Mouse (Mus musculus) T-helper 1 cell (primary cell): ENCODE measurements around the gene Fads3.

Experiments
- in situ Hi-C: fragments of 300-600 bp; cut with MboI, MseI; formaldehyde crosslinking; loops from one replicate; pipeline ENCODE4 v1.15.1; 2025; ENCODE audit warnings: high pct_unique_total_duplicates

Gene Fads3

DNA sequence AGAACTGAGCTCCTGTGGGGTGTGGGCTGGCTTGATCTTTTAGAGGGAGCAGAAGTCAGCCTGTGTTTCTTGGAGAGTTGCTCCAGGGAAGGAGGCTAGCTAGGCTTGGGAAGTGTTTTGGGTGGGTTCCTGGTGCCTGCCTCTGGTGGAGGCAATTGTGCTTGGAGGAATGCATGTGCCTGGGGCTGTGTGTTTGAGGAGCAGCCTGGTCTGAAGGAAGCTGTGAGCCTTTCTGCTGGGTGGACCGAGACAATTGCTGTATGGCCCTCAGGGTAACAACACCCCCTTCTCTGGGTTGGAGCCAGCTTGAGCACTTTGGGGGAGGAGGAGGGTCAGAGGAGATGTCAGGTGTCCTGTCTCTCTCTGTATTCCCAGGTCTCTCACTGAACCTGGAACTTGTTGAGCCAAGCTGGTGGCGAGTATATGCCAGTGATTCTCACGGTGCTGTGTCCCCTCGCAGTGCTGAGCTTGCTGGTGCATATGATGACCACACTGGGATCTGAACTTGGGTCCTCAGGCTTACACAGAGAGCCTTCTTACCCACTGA, 22.1 kb upstream of the Fads3 start:
- in situ Hi-C loops: no loop called here

DNA sequence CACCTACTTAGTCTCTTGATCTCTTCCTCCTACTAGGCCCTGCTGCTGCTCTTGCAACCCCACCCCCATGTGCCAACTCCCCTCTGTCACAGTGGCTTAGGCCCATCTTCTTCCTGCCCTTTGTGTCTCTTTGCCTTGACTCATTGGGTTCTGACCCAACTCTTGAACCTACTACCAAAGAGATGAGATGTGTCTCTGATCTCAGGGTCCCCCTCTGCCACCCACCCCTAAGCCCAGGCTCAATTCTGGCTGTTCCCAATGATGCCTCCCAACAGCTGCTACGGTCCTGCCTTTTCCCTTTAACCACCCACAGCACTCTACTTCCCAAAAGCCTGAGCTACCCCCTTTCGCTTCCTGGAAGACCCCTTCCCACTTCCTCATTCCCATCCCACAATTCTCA, 19.4 kb upstream of the Fads3 start:
- in situ Hi-C loops: no loop called here

DNA sequence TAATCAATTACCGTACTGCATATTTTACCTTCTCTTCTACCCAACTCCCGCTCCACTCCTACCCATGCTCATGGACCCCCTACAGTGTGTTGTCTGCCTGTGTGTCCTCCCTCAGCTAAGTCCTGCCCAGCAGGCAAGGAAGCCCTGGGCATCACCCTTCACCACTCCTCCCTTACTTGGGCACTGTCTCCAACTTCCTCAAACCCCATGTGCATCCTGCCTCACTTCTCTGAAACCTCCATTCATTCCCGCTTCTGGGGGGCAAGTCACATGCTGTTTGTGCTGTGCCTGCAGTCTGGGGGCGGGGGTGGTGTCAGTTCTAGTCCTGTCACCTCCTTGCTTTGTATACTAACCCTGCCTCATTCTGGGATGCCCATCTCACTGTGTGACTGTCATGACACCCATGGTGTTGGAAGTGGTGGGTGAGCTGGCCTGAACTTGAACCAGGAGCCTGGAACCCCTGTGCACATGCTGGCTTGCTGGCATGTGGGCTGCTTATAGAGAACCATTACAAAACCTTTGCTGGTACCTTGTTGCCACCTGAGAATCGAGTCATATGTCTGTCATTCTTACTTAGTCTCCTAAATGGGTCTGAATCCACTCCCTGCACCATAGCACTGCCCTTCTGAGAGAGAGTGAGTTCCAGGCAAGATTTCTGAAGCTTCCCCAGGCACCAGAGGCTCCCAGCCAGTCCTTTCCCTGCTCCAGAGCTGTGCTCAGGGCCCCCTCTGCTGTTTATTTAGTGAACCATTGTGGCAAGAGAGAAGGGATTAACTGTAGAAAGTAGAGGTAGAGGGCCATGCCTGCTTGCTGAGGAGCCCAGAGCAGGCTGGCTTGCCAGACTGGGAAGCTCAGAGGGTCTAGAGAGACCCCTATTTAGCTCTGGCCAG, 18.7 kb upstream of the Fads3 start:
- in situ Hi-C loops: no loop called here

DNA sequence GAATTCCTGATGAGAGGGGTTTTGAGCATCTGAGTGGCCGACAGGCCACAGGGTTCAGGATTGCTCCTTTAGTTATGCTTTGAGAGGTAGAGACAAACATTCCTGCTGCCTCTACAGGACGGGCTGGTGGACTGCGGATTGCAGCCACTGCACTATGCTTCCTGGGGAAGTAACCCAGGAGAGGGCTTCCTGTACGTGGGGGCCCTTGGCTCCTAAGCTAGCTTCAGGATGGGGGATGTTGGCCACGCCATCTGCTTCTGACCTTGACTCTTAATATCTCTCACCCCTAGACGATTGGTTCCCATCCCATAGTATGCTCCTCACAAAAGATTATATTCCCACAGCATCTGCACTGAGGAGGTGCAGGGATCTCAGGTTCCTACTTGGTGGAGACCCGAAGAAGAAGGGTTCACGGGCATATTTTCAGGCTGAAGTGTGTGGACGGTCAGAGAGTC, 18.0 kb upstream of the Fads3 start:
- in situ Hi-C loops: no loop called here

DNA sequence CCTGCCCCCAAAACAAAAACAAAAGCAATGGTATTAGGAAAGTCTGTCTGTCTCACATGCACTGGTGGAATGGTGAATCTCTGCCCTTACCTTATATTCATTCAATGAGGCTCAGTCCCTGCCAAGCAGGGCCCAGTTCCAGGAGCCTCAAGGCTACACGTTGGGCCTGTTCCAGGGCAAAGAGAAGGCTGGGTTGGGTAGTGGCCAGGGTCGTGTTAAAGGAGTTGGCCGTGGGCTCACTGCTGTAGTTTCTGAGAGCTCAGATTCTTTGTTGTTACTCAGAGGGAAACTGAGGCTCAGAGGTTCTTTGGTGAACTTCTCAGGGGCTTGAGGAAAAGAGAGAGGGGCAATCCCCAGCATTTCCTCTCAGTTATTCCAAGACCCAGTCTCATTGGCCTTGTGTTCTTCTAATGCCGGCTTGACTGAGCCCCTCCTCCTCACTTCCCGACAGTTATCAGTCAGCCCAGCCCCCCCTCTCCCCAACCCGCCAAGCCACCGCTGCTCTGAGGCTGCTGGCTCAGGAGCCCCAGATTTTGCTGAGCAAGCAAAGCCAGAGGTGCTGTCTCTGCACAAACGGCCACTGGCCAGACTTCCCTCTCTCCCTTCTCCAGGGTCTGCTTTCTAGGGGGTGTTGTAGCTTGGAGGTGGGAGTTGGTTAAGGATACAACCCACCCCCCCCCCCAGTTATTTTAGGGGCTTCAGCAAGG, 16.0 kb upstream of the Fads3 start:
- in situ Hi-C loops: no loop called here

DNA sequence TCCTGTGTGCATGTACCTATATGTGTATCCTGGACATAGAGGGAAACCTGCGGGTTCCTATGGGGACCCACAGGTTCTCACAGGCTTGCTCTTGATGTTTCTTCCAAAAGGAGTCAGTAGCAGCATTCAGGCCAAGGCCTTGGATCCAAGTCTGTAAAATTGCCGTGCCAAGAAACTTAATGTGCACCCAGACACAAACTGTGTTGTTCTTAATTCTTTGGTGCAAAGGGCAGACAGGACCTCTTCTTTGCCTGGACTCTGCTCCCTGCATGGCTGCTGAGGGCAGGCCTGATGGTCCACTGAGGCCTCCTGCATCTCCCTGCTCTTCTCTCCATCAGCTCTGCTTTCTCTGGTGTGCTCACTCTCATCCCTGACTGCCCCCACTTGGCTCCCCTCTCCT, 11.6 kb upstream of the Fads3 start:
- in situ Hi-C loops: no loop called here

DNA sequence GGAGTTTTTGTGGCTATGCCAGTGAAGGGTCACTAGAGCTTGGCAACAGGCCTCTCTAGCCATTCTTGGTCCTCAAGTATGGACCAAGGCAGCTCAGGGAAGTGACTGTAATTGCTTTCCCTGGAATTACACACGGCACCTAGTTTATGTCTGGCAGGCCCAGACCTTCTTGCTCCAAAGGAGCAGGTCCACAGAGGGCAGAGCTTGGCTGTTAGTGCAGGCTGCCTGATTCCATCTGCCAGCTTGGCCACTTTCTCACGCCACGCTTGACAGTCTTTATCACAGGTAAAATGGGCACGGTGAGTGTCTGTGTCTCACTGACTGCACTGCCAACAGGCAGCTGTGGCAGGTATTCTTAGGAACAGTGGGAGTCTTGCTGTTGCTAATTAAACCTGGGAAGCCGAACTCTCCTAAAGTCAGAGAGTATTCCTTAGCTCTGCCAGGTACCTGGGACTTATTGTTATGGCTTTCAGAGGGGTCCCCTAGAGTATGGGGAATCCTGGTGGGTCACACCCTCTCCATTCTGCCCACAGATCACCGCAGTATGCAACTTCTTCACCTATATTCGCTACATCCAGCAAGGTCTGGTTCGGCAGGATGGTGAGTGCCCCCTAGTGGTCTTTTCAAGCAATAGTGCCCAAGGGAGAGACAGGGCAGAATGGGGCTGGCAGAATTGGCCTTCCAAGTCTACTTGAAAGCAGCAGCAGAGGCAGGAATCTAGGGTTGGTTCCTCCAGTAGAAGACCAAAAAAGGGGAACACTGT, 8.0 kb upstream of the Fads3 start:
- in situ Hi-C loops: no loop called here

DNA sequence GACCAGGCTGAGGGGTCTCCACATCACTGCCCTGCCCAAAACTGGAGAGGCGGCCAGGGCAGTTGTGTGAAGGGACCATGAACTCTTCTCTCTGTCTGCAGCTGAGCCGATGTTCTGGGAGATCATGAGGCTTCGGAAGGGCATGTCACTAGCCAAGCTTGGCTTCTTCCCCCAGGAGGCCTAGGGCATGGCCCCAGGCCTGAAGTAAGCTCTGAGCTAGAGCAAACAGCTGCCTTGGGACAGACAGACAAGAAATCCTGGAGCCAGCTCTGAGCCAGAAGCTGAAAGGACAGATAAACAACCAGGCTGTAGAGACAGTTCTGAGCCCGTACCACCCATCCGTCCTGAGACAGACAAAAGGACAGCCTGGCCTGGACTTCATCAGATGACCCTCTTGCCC, 7.0 kb upstream of the Fads3 start:
- in situ Hi-C loops: no loop called here

DNA sequence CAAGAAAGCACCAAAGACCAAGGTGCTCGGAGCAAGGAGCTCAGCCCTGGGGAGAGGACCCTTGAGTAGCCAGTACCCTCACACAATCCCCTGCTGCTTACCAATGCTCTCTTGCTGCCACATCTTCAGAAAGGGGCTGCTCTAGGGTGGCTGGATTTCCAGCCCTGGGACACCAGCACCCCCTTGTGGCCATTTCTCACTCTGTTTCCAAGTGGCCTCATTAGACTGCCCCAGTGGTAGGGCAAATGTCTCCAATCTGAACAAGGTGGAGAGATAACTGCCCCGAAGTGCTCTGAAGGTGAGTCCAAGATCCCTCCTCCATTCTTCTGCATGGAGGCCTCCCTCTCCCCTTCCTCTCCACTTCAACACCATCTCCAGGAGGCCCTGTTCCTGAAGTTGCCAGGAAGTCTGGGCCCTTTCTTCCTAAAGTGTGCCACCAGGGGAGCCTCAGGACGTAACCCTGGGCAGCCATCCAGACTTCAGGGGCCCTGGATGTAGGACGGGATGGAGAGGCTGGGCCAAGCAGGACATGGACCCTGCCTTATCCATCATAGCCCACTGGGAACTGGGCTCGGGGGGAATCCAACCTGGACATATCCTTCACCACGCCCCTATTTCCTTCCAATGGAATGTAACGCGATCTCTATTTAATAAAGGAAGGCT, 6.5 kb upstream of the Fads3 start:
- in situ Hi-C loops: loop anchor here (5.0 kb wide), 1 partner anchor 123 kb away; no protein-coding TSS in a partner anchor

DNA sequence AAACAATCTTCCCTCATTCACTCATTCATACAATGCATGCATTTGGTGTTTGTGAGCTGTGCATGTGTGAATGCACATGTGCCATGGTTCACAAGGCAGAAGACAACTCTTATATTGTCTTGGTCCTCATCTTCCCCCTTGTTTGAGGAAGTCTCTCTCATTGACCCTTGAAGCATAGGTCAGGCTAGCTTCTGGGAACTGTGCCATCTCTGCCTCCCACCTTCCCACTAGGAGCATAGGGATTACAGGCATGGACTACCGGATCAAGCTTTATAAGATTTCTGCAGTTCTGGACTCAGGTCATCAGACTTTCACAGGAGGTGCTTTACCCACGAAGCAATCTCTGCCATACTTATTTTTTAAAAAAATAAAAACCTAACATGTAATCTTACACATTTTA, 3.8 kb upstream of the Fads3 start:
- in situ Hi-C loops: loop anchor here (5.0 kb wide), 1 partner anchor 125 kb away; no protein-coding TSS in a partner anchor

DNA sequence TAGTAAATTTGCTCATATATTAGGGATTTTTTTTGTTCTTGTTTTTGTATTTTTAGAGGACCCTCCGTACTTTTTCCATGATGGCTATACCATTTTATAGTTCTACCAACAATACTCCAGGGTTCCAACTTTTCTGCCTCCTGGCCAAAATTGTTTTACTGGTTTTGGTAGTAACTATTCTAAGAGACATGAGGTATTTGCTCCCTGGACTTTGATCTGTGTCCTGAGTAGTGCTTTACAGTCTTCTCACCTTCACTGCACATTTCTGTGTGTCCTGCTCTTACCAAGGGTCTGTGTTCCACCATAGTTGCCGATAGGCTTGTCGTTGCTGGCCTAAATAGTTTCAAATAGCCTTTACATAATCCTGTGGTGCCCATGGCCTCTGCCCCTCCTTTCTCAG, 3.0 kb upstream of the Fads3 start:
- in situ Hi-C loops: loop anchor here (5.0 kb wide), 1 partner anchor 126 kb away; no protein-coding TSS in a partner anchor

DNA sequence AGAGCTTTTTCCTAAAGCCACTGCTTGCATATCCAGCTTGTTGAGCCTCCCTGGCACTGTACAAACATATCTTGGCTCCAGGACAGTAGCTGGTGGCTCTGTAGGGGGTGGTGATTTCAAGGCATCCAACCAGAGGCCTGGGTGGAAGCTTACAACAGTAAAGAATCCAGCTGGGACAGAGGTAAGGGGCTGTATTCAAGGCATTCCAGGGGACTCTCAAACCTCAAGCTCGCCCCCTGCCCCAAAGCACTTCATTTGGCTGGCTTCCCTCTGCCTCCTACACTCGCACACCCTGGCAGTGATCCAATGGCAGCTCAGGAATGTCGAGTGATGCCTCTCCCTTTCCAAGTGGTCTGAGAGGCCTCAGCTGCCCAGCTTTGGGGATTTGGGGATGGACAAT, 2.5 kb upstream of the Fads3 start:
- in situ Hi-C loops: loop anchor here (5.0 kb wide), 1 partner anchor 127 kb away; no protein-coding TSS in a partner anchor

DNA sequence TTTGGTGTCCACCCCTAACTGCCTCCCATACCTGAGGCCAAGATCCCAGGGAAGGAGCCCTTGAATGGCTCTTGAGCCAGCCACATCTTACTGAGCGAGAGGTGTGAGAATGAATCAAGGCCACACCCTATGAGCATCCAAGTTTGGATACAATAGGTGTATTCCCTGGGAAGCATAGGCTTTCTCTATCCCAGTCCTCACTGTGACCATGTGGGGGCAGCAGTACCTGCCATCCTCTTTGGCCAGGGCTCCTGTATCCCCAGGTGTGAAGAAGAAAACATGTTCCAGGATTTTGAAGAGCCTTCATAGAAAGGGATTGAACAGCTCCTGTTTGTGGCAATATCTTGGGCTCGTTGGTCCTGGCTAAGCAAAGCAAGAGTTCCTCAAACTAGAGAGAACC, 1.8 kb upstream of the Fads3 start:
- in situ Hi-C loops: loop anchor here (5.0 to 10.0 kb wide), 2 partner anchors 127 to 1255 kb away; no protein-coding TSS in a partner anchor

DNA sequence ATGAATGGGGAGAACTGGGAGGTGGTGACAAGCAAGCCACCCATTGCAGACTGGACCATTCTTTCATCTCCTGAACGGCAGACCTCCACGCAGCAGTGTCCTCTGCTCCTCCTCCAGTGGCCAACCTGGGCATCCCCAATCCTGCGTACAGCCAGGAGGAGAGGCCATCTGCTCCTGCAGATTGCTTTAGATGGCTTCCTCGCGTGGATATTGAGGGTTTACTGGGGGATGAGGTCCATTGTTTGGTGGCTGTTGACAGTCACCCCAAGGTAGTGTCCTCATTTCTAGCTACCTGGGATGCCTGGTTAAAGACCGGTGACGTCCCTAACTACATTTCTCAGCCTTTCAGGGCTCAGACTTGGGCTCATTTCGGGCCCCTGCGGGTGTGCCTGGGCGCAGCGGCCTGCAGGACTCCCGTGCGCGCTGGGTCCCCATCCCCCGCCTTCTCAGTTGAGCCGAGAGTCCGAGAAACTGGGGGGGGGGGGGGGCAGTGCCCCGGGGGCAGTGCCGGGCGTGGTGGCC, 442 bp upstream of the Fads3 start:
- in situ Hi-C loops: loop anchor here (10.0 kb wide), 1 partner anchor 1254 kb away; no protein-coding TSS in a partner anchor

DNA sequence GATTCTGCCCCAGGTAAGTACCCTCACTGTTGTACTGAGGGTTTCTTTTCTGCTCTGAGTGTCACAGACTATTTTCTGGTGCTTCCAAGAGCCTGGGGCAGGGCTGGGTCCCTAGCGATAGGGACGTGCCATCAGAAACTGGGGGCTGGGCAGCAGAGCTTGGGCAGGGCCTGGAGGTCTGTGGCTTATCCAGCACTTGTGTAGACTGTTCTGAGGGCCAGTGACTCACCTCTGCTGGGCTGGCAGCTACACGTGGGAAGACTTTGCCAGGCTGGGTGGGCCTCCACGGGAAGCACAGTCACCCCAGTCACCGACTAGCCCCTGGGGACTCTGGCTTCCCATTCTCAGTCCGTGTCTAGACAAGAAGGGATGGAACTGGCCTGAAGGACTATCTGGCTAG, 863 bp downstream of the Fads3 start:
- in situ Hi-C loops: loop anchor here (10.0 kb wide), 1 partner anchor 1253 kb away; no protein-coding TSS in a partner anchor

DNA sequence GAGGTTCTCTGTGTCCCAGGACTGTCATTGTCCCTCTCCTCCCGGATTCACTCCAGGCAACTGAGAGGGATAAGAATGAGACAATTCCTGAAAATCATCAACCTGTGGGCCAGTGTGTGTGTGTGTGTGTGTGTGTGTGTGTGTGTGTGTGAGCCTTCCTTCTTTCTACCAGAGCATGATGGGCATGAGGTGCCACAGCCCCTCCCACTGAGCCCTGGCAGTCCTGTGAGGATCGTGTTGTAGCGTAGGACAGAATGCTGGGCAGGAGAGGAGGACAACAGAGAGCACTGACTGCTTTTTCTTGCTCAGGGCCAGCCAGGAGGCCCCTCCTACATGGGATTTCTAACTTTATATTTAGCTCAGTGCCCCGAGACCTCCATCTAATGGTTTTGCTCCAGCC, 1.4 kb downstream of the Fads3 start:
- in situ Hi-C loops: loop anchor here (10.0 kb wide), 1 partner anchor 1252 kb away; no protein-coding TSS in a partner anchor

DNA sequence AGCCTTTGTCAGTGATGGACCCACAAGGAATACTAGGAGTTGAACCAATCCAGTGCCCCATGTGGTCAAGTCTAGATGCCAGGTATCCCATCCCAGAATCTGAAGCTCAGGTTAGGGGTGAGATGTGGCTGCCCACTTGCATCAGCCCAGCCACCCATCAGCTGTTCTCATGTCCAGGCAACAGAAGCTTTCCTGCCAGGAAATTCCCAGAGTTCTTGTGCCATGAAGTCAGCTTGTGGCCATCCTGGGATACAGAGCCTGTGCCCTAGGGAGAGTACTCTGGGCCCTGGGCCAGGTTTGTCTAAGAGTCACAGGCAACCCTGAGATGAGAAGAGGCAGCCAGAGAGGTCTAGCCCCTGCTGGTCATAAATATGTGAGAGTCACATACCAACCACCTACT, 2.3 kb downstream of the Fads3 start:
- in situ Hi-C loops: loop anchor here (10.0 kb wide), 1 partner anchor 1251 kb away; no protein-coding TSS in a partner anchor

DNA sequence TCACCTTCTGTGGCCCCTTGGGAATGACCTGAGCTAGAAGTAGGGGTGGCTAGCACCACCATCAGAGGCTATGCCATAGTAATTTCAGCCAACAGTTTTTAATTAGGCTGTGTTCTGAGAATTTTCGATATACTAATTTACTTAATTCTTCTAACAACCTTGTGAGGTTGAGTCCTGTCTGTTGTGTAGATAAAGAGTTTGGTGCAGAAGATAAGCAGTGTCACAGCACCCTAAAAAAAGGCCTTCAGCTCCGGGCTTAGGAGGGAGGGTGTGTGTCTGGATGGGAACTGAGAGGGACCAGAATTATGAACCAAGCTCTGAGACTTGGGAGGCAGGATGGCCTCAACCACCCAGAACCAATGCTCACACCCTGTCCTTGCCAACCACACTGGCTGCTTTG, 4.3 kb downstream of the Fads3 start:
- in situ Hi-C loops: loop anchor here (10.0 kb wide), 1 partner anchor 1249 kb away; no protein-coding TSS in a partner anchor

DNA sequence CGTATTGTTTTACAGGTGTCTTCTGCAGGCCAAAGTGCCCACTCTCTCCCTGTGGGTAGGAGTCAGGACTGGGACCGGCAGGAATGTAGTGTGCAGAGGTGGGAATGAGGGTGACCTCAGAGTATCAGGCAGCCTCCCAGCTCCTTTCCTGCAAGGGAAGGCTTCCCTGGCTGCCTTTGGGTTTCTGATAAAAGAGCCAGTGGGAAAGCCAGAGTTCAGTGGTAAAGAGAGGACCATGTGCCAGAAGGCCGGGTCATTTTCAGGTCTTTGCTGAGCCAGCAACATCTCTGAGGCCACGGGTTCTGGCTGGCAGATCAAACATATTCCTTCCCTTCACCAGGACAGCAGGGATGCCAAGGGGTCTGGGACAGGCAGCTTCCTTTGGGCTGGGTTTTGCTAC, 5.0 kb downstream of the Fads3 start:
- in situ Hi-C loops: loop anchor here (10.0 kb wide), 1 partner anchor 1248 kb away; no protein-coding TSS in a partner anchor

DNA sequence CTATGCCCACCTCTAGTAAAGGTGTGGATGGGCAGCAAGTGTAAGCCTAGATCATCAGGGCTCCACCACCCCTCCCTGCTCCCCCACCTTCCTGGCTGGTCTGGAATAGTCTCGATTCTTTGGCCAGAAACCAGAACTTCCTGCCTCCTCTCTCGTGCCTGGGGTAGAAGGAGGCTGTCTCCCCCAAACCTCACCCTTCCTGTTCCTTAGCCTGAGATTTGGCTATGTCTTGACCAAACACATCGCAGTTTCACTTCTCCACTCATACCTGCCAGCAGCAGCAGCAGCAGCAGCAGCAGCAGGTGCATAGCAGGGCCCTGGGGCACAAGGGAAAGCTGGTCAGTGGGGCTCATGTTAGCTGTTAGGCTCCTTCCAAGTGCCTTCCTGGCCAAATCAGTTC, 5.6 kb downstream of the Fads3 start:
- in situ Hi-C loops: loop anchor here (10.0 kb wide), 1 partner anchor 1248 kb away; no protein-coding TSS in a partner anchor
